Mouse (Mus musculus) small intestine, adult 2 months (tissue): ENCODE data around the gene Cfap44. TPM values are rescaled to one million over a fixed set of nuclear protein-coding genes. Genes with fewer than 3 reads are reported as not detected.

Source experiments
- H3K27ac ChIP-seq: fragments of 200-500 bp; 2 replicates; pipeline ENCODE4 v1.5.1; 2012; ENCODE audit warnings: low read depth, low read length, control low read depth, inconsistent platforms; ENCODE audit not compliant: insufficient read depth
- H3K27me3 ChIP-seq: fragments of 200-500 bp; 2 replicates; pipeline ENCODE4 v1.6.1; 2012; ENCODE audit warnings: mild to moderate bottlenecking, moderate library complexity, low read length, inconsistent platforms; ENCODE audit not compliant: control insufficient read depth, insufficient read depth
- H3K36me3 ChIP-seq: fragments of 200-500 bp; 2 replicates; pipeline ENCODE4 v1.6.1; 2012; ENCODE audit warnings: mild to moderate bottlenecking, low read length, control low read depth, inconsistent platforms; ENCODE audit not compliant: control insufficient read depth, insufficient read depth
- H3K4me1 ChIP-seq: fragments of 200-500 bp; 2 replicates; pipeline ENCODE4 v1.6.1; 2012; ENCODE audit warnings: low read length, inconsistent platforms, mixed read lengths; ENCODE audit not compliant: control insufficient read depth, insufficient read depth, insufficient read length
- H3K4me3 ChIP-seq: fragments of 200-500 bp; 2 replicates; pipeline ENCODE4 v1.5.1; 2012; ENCODE audit warnings: low read depth, mild to moderate bottlenecking, control low read depth, inconsistent platforms, low read length, moderate library complexity
- CTCF ChIP-seq: fragments of 200-500 bp; IDR thresholded peaks from 2 replicates; pipeline ENCODE4 v1.5.1; 2012; ENCODE audit warnings: low read depth, mild to moderate bottlenecking, control low read depth, inconsistent platforms, low read length, moderate library complexity, mixed read lengths; ENCODE audit not compliant: insufficient replicate concordance, insufficient read length; ENCODE audit errors: extremely low read depth
- POLR2A ChIP-seq: fragments of 200-500 bp; IDR thresholded peaks from 2 replicates; pipeline ENCODE4 v1.6.1; 2012; ENCODE audit warnings: low read depth, mild to moderate bottlenecking, control low read depth, inconsistent platforms, low read length, moderate library complexity
- WGBS: fragments of 180-500 bp; shearing (Covaris S2); methylation state at CpG from one replicate; pipeline ENCODE4 v1.1.7; 2018; 5-methylcytosine and 5-hydroxymethylcytosine counted together
- polyA plus RNA-seq: library from polyadenylated mRNA; depleted of rRNA; stranded (reverse); fragments of >200 nt; gene quantifications from 2 replicates; pipeline ENCODE4 v1.2.3, GENCODE M21; 2012

Gene Cfap44
- polyA plus RNA-seq, 1 experiment: not detected

DNA sequence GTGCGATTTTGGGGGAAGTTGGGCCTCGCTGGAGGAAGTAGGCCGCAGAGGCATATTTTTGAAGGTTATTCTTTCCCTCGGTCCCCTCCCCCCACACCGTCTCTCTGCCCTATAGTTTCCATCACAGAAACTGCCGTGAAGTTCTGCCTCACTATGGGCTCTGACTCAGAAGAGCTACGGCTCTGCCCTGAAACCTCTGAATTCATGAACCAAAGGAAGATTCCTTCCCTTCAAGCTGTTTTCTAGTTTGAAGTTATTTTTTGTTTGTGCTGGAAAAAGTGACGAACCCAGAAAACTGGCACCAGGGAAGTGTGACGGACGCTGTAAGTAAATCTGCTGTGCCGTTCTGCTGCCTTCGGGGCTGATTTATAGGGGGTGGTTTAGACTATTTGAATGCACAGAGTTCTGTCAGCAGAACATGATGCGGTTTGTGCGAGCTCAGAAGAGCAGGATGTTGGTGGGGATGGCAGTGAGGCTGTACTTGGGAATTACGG lies 102.4 kb downstream of the Cfap44 start:
- H3K27ac ChIP-seq: no peak overlapping the region
- H3K4me1 ChIP-seq: no peaks in the 10 kb centered on the region
- no peaks in the 10 kb centered on the region for H3K27me3 ChIP-seq
- WGBS: 86% methylated on average over 15 of the region's 15 CpGs
- TF ChIP-seq CTCF (no peak), POLR2A (no peak)
- no peak overlapping the region for H3K4me3 ChIP-seq
- peaks cover 5% of the 10 kb centered on the region; the same call in 1 of the 2 replicates for H3K36me3 ChIP-seq

GRCm38 (mm10) chr16:44498447-44498846 lies 103.9 kb downstream of the Cfap44 start:
- Histone ChIP-seq H3K27me3 (no peaks in the 10 kb centered on the region), H3K36me3 (peaks cover 5% of the 10 kb centered on the region; the same call in 1 of the 2 replicates), H3K27ac (no peak overlapping the region), H3K4me1 (peaks cover 3% of the 10 kb centered on the region), H3K4me3 (no peak overlapping the region)
- TF ChIP-seq POLR2A (no peak), CTCF (no peak)
- WGBS: 90% methylated on average over 3 of the region's 3 CpGs

- WGBS: 92% methylated on average over 10 of the region's 10 CpGs
- Histone ChIP-seq H3K4me3 (no peak overlapping the region), H3K36me3 (peaks cover 3% of the 10 kb centered on the region; the same call in 1 of the 2 replicates), H3K4me1 (peaks cover 3% of the 10 kb centered on the region), H3K27ac (no peak overlapping the region), H3K27me3 (no peaks in the 10 kb centered on the region)
- TF ChIP-seq CTCF (no peak), POLR2A (no peak)
Measured at GRCm38 (mm10) chr16:44501783-44502182, 107.2 kb downstream of the Cfap44 start.

DNA sequence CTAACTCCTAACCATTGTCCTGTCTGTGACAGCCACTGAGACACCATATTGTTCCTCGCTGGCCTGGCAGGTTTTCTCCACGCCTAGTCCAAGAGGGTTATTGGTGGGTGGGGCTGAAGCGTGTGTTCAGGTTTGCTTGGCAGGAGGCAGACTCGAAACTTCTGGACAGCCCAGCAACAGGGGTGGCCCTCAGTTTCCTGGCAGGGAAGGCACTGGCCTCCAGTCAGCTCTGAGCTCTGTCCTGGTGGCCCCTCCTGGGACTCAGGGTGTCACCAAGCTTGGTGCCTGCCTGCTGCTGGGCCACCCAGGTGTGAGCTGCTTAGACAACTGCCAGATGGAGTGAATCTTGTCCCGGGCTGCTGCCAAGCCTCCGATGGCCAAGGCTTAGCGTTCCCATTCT lies 107.7 kb downstream of the Cfap44 start:
- peaks cover 3% of the 10 kb centered on the region for H3K4me1 ChIP-seq
- WGBS: 29% methylated on average over 7 of the region's 7 CpGs
- peaks cover 3% of the 10 kb centered on the region; the same call in 1 of the 2 replicates for H3K36me3 ChIP-seq
- no peaks in the 10 kb centered on the region for H3K27me3 ChIP-seq
- TF ChIP-seq POLR2A: no peak
- no peak for TF ChIP-seq CTCF
- H3K4me3 ChIP-seq: no peak overlapping the region
- H3K27ac ChIP-seq: no peak overlapping the region

- 48% methylated on average over 8 of the region's 8 CpGs for WGBS
- Histone ChIP-seq H3K4me1 (peaks cover 3% of the 10 kb centered on the region), H3K27ac (no peak overlapping the region), H3K4me3 (no peak overlapping the region), H3K27me3 (no peaks in the 10 kb centered on the region), H3K36me3 (peaks cover 3% of the 10 kb centered on the region; the same call in 1 of the 2 replicates)
- TF ChIP-seq POLR2A: no peak
- TF ChIP-seq CTCF: no peak
Measured at GRCm38 (mm10) chr16:44502895-44503575, 108.4 kb downstream of the Cfap44 start.

DNA sequence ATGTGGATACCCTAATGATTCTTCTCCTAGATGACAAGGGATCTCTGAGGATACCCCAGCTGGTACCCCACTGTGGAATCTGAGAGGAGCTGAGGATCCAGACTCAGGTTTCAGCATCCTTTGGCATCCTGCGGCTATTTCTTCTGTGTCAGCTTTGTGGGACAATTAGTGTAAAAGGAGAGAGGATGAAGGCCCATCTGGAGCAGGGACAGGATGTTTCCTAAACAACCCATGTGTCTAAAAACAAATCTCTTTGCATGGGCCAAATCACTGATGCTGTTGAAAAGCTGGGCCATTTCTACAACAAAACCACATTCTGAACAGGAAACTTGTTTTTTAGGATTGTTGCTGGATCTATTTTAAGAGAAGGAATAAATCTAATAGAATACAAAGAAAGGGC lies 110.6 kb downstream of the Cfap44 start:
- H3K27ac ChIP-seq: no peak overlapping the region
- H3K4me1 ChIP-seq: peaks cover 3% of the 10 kb centered on the region
- H3K27me3 ChIP-seq: no peaks in the 10 kb centered on the region
- TF ChIP-seq POLR2A (no peak), CTCF (no peak)
- H3K36me3 ChIP-seq: no peaks in the 10 kb centered on the region
- H3K4me3 ChIP-seq: no peak overlapping the region
- WGBS: 91% methylated on average over 1 of the region's 1 CpGs

GRCm38 (mm10) chr16:44507027-44507929 lies 112.7 kb downstream of the Cfap44 start:
- Histone ChIP-seq H3K4me1 (peaks cover 3% of the 10 kb centered on the region), H3K36me3 (no peaks in the 10 kb centered on the region), H3K4me3 (no peak overlapping the region), H3K27ac (no peak overlapping the region), H3K27me3 (no peaks in the 10 kb centered on the region)
- TF ChIP-seq CTCF: no peak
- TF ChIP-seq POLR2A: no peak
- 80% methylated on average over 10 of the region's 10 CpGs for WGBS
